Mouse (Mus musculus) embryonic fibroblast, embryonic 13.5 days (primary cell): ENCODE measurements around the gene Irak3. TPM values are rescaled to one million over a fixed set of nuclear protein-coding genes. Genes with fewer than 3 reads are reported as not detected.

Experiments used
- H3K27ac ChIP-seq: 2 replicates; pipeline ENCODE4 v1.5.1; 2012; ENCODE audit warnings: low read length, control low read depth, inconsistent platforms; ENCODE audit not compliant: insufficient read depth
- H3K4me1 ChIP-seq: 2 replicates; pipeline ENCODE4 v1.6.1; 2011; ENCODE audit warnings: low read length; ENCODE audit not compliant: control insufficient read depth, insufficient read depth
- H3K4me3 ChIP-seq: 2 replicates; pipeline ENCODE4 v1.5.1; 2011; ENCODE audit warnings: mild to moderate bottlenecking, control low read depth, low read length; ENCODE audit not compliant: insufficient read depth
- CTCF ChIP-seq: IDR thresholded peaks from 2 replicates; pipeline ENCODE4 v1.5.1; 2011; ENCODE audit warnings: mild to moderate bottlenecking, control low read depth, low read length, moderate library complexity, borderline replicate concordance; ENCODE audit not compliant: insufficient read depth
- POLR2A ChIP-seq: IDR thresholded peaks from 2 replicates; pipeline ENCODE4 v1.6.1; 2011; ENCODE audit warnings: low read depth, mild to moderate bottlenecking, control low read depth, low read length, moderate library complexity
- polyA plus RNA-seq: library from polyadenylated mRNA; stranded (reverse); fragments of >200 nt; gene quantifications from 2 replicates; pipeline ENCODE4 v1.2.4, GENCODE M21; 2011; ENCODE audit warnings: low read depth; ENCODE audit not compliant: missing spikeins, insufficient read length

The Irak3 gene
- polyA plus RNA-seq, 1 experiment: 7.7 TPM

DNA sequence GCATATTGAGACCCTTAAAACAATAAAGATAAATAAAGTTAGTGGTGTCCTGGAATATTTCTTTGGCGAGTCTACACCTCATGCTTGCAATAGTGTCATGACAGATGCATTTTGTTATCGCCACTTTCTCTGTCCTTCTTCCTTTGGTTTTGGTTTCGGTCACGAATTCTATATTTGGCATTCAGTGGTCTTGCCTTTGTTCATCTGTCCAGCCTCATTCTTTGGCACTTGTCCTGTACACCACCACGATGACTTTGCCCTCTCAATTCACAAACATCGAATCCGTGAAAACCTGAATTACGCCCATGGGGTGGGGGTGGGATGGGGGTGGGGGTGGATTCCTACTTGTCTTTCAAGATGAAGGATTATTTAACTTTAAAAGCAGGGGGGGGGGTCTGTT is 6.1 kb upstream of the Irak3 start:
- no peak overlapping the region for H3K27ac ChIP-seq
- H3K4me1 ChIP-seq: peaks cover 4% of the 10 kb centered on the region; the same call in 1 of the 2 replicates
- no peak overlapping the region for H3K4me3 ChIP-seq
- TF ChIP-seq POLR2A (no peak), CTCF (no peak)

DNA sequence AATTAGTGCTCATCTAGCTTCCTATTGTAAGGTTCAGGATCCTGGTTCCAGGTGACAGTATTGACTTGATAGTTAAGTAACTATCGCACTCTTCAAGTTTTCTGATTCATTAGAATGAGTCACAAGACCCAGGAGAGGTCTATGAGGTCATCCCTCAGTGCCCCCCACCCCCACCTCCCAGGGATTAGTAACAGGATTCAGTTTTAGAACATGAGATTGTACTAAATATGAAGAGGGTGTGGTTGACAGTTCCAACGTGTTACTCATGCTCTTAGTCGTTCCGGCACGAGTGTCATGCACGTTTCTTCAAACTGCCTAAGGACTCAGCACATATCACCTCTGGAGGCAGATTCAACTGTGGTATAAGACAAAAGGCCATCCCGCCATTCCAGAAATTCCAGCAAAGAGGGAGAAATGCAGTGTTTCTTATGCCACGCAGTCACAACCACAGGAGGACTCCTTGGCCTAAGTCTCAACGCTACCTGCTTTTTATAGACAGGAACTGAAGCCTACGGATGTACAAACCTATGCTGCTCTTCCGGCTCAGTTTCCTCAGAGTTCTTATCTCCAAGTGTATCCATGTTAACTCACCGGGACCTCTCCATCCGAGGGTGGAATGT is 2.8 kb upstream of the Irak3 start:
- no peak for TF ChIP-seq CTCF
- TF ChIP-seq POLR2A: no peak
- Histone ChIP-seq H3K27ac (no peak overlapping the region), H3K4me1 (peaks cover under 1% of the 10 kb centered on the region; the same call in 1 of the 2 replicates), H3K4me3 (no peak overlapping the region)

GRCm38 (mm10) chr10:120202467-120203250 is 729 bp upstream of the Irak3 start:
- H3K4me3 ChIP-seq: no peak overlapping the region
- TF ChIP-seq POLR2A: no peak
- TF ChIP-seq CTCF: no peak

GRCm38 (mm10) chr10:120201131-120201921 is 604 bp downstream of the Irak3 start, which contains the start of gene Tmbim4:
TSS of gene Tmbim4 (plus strand) at chr10:120201590.
- Histone ChIP-seq H3K27ac (peak within 1 kb of the TSS; percentile 16), H3K4me1 (no peaks in the 10 kb centered on the region), H3K4me3 (peak within 1 kb of the TSS; percentile 39)
- TF ChIP-seq CTCF: no peak
- TF ChIP-seq POLR2A: peak; percentile 61

More at GRCm38 (mm10) chr10:120202467-120203250, 729 bp upstream of the Irak3 start:
- H3K27ac ChIP-seq: no peak overlapping the region
- no peaks in the 10 kb centered on the region for H3K4me1 ChIP-seq

DNA sequence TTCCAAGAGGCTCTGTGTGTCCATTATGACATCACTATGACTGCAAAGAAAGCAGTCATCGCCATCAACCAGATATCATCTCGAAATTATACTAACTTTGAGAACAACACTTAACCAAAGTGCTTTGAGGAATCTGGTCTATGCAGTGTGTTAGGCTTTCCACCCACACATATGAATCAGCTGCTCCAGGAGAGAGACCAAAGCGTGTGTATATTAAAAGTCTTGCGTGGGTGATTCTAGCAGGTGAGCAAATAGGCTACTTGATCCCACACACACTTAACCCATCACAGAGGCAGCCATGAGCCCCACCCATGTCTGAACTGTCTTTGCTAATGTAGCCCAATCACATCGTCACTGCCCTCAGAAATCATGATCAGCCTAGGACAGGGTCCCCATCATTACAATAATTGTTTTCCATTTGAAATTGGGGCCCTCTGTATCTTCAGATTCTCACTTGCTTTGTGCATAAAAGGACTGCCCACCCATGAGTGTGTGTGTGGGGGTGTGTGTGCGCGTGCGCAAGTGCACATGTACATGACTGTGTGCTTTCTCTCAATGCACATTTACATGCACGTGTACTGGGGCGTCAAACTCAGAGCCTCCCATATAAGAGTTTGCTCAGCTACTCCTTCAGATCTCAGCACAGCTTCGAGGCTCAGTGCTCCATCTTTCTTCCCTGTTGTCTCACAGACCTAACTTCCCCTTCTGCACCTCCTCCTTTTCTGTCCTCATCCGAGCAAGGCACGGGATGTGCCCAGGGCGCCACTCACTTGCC is 4.7 kb downstream of the Irak3 start:
- Histone ChIP-seq H3K27ac (no peak overlapping the region), H3K4me3 (no peak overlapping the region), H3K4me1 (no peaks in the 10 kb centered on the region)
- TF ChIP-seq CTCF: no peak
- TF ChIP-seq POLR2A: no peak

DNA sequence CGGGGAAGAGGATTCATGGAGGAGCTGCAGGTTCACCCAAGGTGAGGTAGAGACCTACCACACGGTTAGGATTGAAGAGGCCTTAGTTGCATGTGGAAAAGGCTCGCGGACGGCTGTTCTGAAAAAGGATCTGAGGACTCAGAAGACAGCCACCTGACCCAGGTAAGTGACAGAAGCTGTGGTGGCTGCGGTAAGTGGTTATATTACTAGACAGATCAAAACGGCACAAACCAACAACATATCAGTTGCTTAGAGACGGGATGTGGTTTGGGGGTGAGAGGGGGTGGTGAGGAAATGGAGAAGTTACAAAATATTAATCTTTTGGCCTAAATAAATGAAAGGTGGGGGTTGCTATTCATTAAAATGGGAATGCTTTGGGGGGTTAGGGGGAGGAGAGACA is 8.7 kb downstream of the Irak3 start:
- Histone ChIP-seq H3K27ac (no peak overlapping the region), H3K4me3 (no peak overlapping the region), H3K4me1 (no peaks in the 10 kb centered on the region)
- TF ChIP-seq POLR2A (no peak), CTCF (no peak)

DNA sequence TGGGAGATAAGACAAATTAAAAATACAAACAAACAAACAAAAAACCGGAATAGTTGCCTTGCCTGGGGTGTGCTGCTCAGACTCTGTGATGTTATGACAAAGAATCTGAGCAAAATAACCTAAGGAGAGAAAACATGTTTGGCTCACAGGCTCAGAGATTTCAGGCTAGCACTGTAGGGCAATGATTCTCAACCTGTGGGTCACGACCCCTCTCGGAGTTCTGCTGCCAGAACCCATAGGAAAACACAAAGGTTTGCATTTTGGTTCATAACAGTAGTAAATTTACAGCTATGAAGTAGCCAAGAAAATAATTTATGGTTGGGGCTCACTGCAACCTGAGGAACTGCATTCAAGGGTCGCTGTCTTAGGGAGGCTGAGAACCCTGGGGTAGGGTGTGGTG is 9.7 kb downstream of the Irak3 start:
- no peak overlapping the region for H3K4me3 ChIP-seq
- H3K4me1 ChIP-seq: no peaks in the 10 kb centered on the region
- TF ChIP-seq CTCF: no peak
- no peak for TF ChIP-seq POLR2A
- H3K27ac ChIP-seq: no peak overlapping the region

DNA sequence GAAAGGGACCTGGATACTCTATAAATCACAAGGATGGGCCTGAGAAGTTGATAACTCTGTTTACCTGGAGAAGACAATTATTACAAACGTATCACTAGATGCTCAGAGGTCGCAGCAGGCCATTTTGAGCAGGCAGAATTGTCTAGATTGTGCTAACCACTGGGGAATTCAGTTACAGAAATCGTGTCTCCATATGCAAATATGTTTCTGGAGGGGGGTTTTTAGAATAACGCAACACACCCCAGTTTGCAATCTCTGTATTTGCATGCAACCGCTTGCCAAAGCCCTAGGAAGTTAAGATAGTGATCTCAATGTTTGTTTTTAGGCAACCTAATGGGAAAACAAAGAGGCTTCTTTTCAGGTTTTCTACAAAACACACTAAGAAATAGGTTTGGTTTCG is 10.8 kb downstream of the Irak3 start:
- Histone ChIP-seq H3K27ac (no peak overlapping the region), H3K4me3 (no peak overlapping the region), H3K4me1 (no peaks in the 10 kb centered on the region)
- TF ChIP-seq CTCF (no peak), POLR2A (no peak)

- H3K4me1 ChIP-seq: no peaks in the 10 kb centered on the region
- TF ChIP-seq POLR2A (no peak), CTCF (no peak)
- H3K4me3 ChIP-seq: no peak overlapping the region
- H3K27ac ChIP-seq: no peak overlapping the region
Measured at GRCm38 (mm10) chr10:120189782-120190181, 12.1 kb downstream of the Irak3 start.
